Mouse (Mus musculus): ENCODE measurements around the gene Map4k1.
A peak's percentile ranks its signal among the peaks of the same experiment; 100 is the strongest.

- TF ChIP-seq CTCF (IDR thresholded peaks at IDR 0.05; ENCODE audit: control insufficient read depth, insufficient read depth, insufficient read length), result no peak
- TF ChIP-seq CEBPB (IDR thresholded peaks at IDR 0.05; ENCODE audit: low read depth), result peak; percentile 75
Measured at GRCm38 (mm10) chr7:28954773-28955172, 27.1 kb upstream of the Map4k1 start.
